Mouse (Mus musculus): ENCODE data around the gene 2210017I01Rik. TPM values are rescaled to one million over a fixed set of nuclear protein-coding genes. Genes with fewer than 3 reads are reported as not detected.

Gene 2210017I01Rik
- polyA plus RNA-seq, 1 experiment from 2014 or later, result not detected

Other genes starting within 250 kb of the 2210017I01Rik start
- not detected in 2 replicates for gene Sprr2f, start 242.3 kb downstream of the 2210017I01Rik start, polyA plus RNA-seq (2016; fragmentation: Nextera tagmentation; extraction: Ambion mirVana)
- gene Sprr2h, start 221.8 kb downstream of the 2210017I01Rik start, polyA plus RNA-seq (2016; fragmentation: Nextera tagmentation; extraction: Ambion mirVana), result not detected in 2 replicates
- gene Sprr2i, start 199.5 kb downstream of the 2210017I01Rik start, polyA plus RNA-seq (2016; fragmentation: Nextera tagmentation; extraction: Ambion mirVana), result not detected in 2 replicates
- not detected in 2 replicates for gene Sprr2j-ps, start 189.4 kb downstream of the 2210017I01Rik start, polyA plus RNA-seq (2016; fragmentation: Nextera tagmentation; extraction: Ambion mirVana)
- gene Gm9774, start 178.1 kb downstream of the 2210017I01Rik start, polyA plus RNA-seq (2016; fragmentation: Nextera tagmentation; extraction: Ambion mirVana), result 5.9 and 7.5 TPM in 2 replicates
- gene Sprr2k, start 174.9 kb downstream of the 2210017I01Rik start, polyA plus RNA-seq (2016; fragmentation: Nextera tagmentation; extraction: Ambion mirVana), result not detected in 2 replicates
- gene Sprr1b, start 168.7 kb downstream of the 2210017I01Rik start, polyA plus RNA-seq (2016; fragmentation: Nextera tagmentation; extraction: Ambion mirVana), result not detected in 2 replicates
- gene Sprr3, start 148.8 kb downstream of the 2210017I01Rik start, polyA plus RNA-seq (2016; fragmentation: Nextera tagmentation; extraction: Ambion mirVana), result not detected in 2 replicates
- gene Sprr1a, start 121.6 kb downstream of the 2210017I01Rik start, polyA plus RNA-seq (2016; fragmentation: Nextera tagmentation; extraction: Ambion mirVana), result 0.29 and 0.55 TPM in 2 replicates
- not detected in 2 replicates for gene Sprr4, start 107.0 kb downstream of the 2210017I01Rik start, polyA plus RNA-seq (2016; fragmentation: Nextera tagmentation; extraction: Ambion mirVana)
- gene 2310046K23Rik, start 73.0 kb downstream of the 2210017I01Rik start, polyA plus RNA-seq (2016; fragmentation: Nextera tagmentation; extraction: Ambion mirVana), result not detected in 2 replicates
- not detected in 2 replicates for gene Ivl, start 33.8 kb downstream of the 2210017I01Rik start, polyA plus RNA-seq (2016; fragmentation: Nextera tagmentation; extraction: Ambion mirVana)
- gene Smcp, start 18.5 kb downstream of the 2210017I01Rik start, polyA plus RNA-seq (2016; fragmentation: Nextera tagmentation; extraction: Ambion mirVana), result not detected in 2 replicates
- not detected in 2 replicates for gene Lce6a, start 14.2 kb upstream of the 2210017I01Rik start, polyA plus RNA-seq (2016; fragmentation: Nextera tagmentation; extraction: Ambion mirVana)
- not detected in 2 replicates for gene Lce1a1, start 40.8 kb upstream of the 2210017I01Rik start, polyA plus RNA-seq (2016; fragmentation: Nextera tagmentation; extraction: Ambion mirVana)
- not detected in 2 replicates for gene Lce1b, start 49.4 kb upstream of the 2210017I01Rik start, polyA plus RNA-seq (2016; fragmentation: Nextera tagmentation; extraction: Ambion mirVana)
- not detected in 2 replicates for gene Lce1a2, start 62.8 kb upstream of the 2210017I01Rik start, polyA plus RNA-seq (2016; fragmentation: Nextera tagmentation; extraction: Ambion mirVana)
- not detected in 2 replicates for gene Lce1c, start 71.8 kb upstream of the 2210017I01Rik start, polyA plus RNA-seq (2016; fragmentation: Nextera tagmentation; extraction: Ambion mirVana)
- not detected in 2 replicates for gene Lce1d, start 79.7 kb upstream of the 2210017I01Rik start, polyA plus RNA-seq (2016; fragmentation: Nextera tagmentation; extraction: Ambion mirVana)
- not detected in 2 replicates for gene Lce1e, start 101.6 kb upstream of the 2210017I01Rik start, polyA plus RNA-seq (2016; fragmentation: Nextera tagmentation; extraction: Ambion mirVana)
- not detected in 2 replicates for gene Lce1f, start 112.9 kb upstream of the 2210017I01Rik start, polyA plus RNA-seq (2016; fragmentation: Nextera tagmentation; extraction: Ambion mirVana)
- gene Gm38119, start 131.6 kb upstream of the 2210017I01Rik start, polyA plus RNA-seq (2016; fragmentation: Nextera tagmentation; extraction: Ambion mirVana), result not detected in 2 replicates
- gene Lce1g, start 144.8 kb upstream of the 2210017I01Rik start, polyA plus RNA-seq (2016; fragmentation: Nextera tagmentation; extraction: Ambion mirVana), result not detected in 2 replicates
- gene Lce1h, start 157.6 kb upstream of the 2210017I01Rik start, polyA plus RNA-seq (2016; fragmentation: Nextera tagmentation; extraction: Ambion mirVana), result not detected in 2 replicates
- not detected in 2 replicates for gene Lce1i, start 171.4 kb upstream of the 2210017I01Rik start, polyA plus RNA-seq (2016; fragmentation: Nextera tagmentation; extraction: Ambion mirVana)
- not detected in 2 replicates for gene Lce1j, start 183.0 kb upstream of the 2210017I01Rik start, polyA plus RNA-seq (2016; fragmentation: Nextera tagmentation; extraction: Ambion mirVana)
- gene Lce1k, start 200.4 kb upstream of the 2210017I01Rik start, polyA plus RNA-seq (2016; fragmentation: Nextera tagmentation; extraction: Ambion mirVana), result not detected in 2 replicates
- not detected in 2 replicates for gene Kprp, start 219.8 kb upstream of the 2210017I01Rik start, polyA plus RNA-seq (2016; fragmentation: Nextera tagmentation; extraction: Ambion mirVana)
- not detected in 2 replicates for gene Lce1l, start 243.8 kb upstream of the 2210017I01Rik start, polyA plus RNA-seq (2016; fragmentation: Nextera tagmentation; extraction: Ambion mirVana)